Mouse (Mus musculus) spleen, adult 2 months (tissue): Measurements from ENCODE around the gene Gdpd5.

Experiments
- CTCF ChIP-seq: fragments of 200-500 bp; IDR thresholded peaks from 2 replicates; pipeline ENCODE4 v1.5.1; 2011; ENCODE audit warnings: mild to moderate bottlenecking, inconsistent platforms; ENCODE audit not compliant: insufficient read depth, insufficient read length, insufficient replicate concordance; ENCODE audit errors: extremely low read depth
- POLR2A ChIP-seq: fragments of 200-500 bp; IDR thresholded peaks from 2 replicates; pipeline ENCODE4 v1.6.1; 2011; ENCODE audit warnings: low read depth, low read length, inconsistent platforms

DNA sequence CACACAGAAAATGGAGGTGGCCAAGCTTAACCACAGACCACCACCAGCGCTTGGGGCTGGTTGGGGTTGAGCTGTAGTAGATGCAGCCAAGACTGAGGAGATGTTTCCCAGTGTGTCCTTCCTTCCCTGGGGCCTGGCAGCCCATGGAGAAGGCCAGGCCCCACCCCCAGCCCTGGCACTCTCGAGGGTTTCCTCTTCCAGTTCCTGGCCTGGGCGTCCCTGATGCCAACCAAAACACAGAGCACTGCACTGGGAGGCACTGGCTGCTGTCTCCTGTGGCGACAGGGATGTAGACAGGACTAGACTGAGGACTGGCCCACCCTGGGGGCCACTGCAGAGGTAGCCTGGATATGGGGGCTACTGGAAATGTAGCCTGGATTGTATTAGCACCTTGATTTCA, 33.8 kb downstream of the Gdpd5 start:
- no peak for TF ChIP-seq CTCF
- TF ChIP-seq POLR2A = no peak
